Mouse (Mus musculus): ENCODE data around the gene Eps8l1.

The Eps8l1 gene

GRCm38 (mm10) chr7:4478796-4479291, 18.4 kb downstream of the Eps8l1 start:
- no peak for DNase-seq

DNA sequence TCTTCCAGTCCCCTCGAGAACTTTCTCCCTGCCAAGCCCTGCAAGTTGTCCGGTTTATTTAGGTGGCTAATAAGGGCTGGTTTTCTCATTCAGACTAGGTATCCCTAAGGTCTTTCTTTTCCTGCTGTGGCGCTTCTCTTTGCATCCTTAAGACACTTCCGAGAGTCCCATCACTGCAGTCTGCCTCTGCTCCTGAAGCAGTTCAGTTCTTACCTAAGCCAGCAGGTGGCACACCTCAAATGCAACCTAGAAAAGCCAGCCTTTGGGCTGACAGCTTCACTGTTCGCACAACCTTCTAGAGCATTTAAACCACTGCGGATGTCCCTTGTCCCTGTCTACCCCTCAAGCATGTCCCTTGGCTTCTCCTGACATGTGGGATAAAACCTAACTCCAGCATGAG, 19.2 kb downstream of the Eps8l1 start:
- peak; percentile 54 to 60 for DNase-seq

GRCm38 (mm10) chr7:4482281-4482680, 21.8 kb downstream of the Eps8l1 start:
- DNase-seq: no peak

DNA sequence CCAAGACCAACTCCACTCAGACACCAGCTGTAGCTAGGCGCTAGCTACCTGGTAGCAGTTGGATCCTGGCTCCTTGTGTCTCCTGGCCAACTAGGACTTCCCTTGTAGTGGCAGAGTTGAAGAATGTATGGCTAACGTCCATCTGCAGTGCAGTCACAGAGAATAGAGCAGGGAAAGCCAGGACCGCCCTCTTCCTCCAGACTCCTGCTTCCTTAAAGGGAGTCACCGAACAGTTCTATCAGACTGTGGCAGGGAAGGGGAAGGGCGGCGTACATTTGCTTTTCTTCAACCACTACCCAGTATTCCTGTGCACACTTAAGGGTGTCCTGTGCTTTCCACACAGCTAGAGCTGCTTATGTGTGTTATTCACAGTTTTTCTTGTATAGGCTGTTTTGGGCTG, 30.8 kb downstream of the Eps8l1 start:
- DNase-seq: no peak

DNA sequence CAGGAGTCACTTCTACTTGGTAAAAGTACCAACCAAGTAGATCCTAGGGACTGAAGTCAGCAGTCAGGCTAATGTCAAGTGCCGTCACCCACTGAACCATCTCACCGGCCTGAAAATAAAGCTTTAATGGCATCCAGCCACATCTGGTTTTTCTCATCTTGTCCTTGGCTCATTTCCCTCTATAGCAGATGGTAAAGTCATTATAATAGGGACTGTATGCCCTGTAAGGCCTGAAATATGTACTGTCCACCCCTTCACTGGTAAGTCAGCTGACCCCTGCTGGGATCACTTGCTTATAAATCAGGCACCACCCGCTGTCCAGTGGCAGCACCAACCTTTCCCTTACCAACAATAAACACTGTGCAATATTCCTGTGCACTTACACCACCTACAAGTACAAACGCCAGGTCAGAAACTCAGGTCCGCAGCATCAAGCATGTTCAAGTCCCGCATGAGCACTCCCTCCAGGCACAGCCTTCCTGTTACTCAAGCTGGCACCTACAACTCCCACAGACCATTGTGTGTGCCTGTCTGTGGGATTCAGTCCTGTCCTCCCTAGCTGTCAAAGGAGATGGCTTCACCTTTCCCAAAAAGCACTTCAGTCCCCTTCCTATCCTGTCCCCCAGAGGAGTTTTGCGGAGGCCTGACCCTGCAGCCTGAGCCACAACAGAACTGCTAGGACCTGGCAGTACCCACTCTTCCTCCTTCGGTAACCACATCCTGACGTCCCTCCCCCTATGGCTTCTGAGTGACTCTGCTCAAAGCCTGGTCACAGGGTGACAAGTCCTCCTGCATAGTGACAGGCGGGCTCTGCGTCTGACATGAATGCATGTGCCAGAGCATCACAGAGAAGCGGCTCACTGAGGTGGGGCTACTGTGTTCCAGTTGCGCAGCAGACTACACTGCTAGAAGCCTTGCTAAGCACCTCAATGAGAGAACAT, 32.1 kb downstream of the Eps8l1 start:
- DNase-seq: peak in 1 of 2 experiments; percentile 18

GRCm38 (mm10) chr7:4493991-4494390, 33.5 kb downstream of the Eps8l1 start:
- no peak for DNase-seq

DNA sequence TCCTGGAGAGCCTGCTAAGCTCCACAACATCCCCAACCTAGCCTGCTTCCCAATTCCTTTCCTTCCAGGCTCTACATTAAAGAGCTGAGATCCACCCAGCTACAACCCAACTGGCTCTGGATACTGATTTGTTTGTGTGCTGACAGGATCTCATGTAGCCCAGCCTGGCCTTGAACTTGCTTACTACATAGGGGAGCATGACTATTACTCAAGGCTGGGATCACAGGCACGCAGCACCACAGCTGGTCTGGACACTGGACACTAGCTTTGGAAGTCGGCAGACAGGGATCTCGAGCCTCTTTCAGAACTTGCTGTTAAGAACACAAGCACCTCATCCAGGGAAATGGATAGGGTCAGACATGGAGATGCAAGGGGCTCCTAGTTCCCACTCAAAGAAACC, 36.0 kb downstream of the Eps8l1 start:
- DNase-seq: no peak

GRCm38 (mm10) chr7:4497271-4497903, 36.9 kb downstream of the Eps8l1 start:
- DNase-seq: no peak

- DNase-seq: no peak
These were observed 37.8 kb downstream of the Eps8l1 start for GRCm38 (mm10) chr7:4498251-4498650.

- no peak for DNase-seq
These were observed 38.6 kb downstream of the Eps8l1 start for GRCm38 (mm10) chr7:4499034-4499433.

DNA sequence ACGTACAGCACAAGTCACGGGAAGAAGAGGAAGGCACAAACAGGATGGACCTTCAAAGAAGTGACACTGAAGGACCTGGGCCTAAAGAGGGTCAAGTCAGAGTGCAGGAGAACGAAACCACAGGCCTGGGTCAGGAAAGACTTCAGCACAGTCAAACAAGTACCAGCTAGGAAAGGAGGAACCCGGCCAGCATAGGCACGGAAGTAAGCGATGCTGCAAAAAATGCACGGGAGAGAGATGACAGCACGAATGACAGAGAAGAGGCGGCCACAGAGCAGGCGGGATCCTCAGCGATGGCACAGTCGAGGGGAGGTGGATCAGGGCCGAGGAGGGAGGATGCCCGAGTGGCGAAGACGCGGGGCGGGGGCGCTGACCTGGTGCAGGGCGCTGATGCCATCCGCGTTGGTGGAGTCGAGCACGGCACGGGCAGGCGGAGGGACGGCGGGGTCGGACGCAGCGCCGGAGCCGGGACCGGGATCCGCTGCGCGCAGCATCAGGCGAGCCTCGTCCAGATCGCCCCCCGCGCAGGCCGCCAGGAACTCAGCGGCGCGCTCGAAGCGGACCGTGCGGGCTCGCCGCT, 40.5 kb downstream of the Eps8l1 start:
- DNase-seq: peak; percentile 57 to 67

DNA sequence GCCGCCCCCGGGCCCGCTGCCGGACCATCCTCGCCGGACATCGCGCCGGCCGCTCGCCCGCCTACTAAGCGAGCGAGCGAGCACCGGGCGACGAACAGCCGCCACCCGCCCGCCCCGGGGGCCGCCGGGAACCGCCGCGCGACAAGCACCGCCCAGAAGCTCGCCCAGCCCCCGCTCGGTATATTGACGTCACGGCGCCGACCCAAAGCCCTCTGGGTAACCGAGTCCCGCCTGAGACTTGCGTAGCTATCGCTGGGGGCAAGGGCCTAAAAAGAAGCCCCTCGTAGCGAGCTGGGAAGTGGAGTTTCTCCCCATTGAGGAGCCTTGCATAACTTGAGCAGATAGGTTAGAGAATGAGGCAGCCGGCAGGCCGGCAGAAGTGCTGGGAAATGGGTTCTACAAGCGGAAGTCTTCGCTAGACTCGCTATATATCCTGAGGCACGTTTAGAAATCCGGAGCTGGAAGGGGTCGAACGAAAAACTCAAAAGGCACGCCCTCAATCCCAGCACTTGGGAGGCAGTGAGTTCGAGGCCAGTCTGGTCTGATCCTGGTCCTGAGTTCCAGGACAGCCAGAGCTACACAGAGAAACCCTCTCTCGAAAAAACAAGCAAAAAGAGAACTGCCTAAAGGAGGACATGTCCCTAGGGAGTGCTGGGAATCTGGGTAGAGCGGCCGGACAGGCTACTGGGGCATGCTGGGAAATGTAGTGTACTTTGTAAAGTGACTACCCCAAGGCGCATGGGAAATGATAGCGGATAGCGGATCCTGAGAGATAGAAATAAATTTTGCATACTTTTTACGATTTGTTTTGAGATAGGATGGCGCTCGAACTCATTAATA, 41.3 kb downstream of the Eps8l1 start, which contains the start of gene Ppp1r12c:
Ppp1r12c (minus strand) TSS at position 123 of the 840 bp plus-strand sequence.
- peak; percentile 96 for DNase-seq

- DNase-seq: peak; percentile 39 to 63
These were observed 42.1 kb downstream of the Eps8l1 start for GRCm38 (mm10) chr7:4502421-4503090.

DNA sequence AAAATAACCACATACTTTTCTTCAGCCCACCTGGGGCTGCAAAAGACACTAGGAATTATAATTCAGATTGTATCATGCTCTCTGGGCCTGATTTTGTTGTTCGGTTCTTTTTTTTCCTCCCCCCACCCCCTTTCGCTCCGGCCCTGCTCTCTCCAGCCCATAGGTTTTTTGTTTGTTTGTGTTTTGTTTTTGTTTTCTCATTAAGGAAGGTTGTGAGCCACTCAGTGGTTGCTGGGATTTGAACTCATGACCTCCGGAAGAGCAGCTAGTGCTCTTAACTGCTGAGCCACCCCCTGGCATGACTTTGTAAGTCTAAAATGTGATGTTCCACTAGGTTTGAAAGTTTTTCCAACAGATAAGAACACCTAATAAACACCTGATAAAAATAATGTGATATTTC, 42.6 kb downstream of the Eps8l1 start:
- no peak for DNase-seq

- no peak for DNase-seq
These were observed 43.4 kb downstream of the Eps8l1 start for GRCm38 (mm10) chr7:4503858-4504257.

DNA sequence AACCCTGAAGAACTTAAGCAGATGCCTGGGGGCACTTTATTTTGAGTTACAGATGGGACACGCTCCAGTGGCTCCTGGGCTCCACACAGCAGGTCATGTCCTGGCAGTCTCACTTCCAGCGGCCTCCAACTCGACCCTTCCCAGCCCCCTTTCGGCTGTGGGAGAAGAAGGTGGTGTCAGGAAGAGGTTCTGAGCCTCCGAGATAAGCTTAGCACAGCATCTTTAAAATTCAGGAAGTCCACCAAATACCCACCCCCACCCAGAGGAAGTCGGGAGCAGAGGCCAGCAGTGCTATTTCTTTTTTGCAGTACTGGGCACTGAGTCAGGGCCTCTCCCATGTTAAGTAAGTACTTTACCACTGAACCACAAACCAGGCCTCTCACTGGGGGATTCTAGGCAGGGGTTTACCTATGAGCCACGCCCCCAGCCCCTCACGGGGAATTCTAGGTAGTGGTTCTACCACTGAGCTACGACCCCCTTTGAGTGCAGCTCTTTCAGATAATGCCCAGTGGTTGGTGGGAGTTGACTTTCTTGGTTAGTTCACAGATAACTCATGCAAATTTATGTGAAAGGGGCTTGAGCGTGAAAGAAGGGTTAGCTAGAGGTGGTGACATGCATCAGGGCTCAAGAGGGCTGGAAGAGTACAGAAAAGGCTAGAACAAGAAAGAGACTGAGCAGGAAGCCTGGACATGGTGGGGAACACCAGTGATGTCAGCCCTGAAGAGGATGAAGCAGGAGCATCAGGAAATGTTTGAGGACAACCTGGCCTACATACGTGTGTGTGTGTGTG, 44.4 kb downstream of the Eps8l1 start:
- no peak for DNase-seq

GRCm38 (mm10) chr7:4507220-4507619, 46.7 kb downstream of the Eps8l1 start:
- no peak for DNase-seq

GRCm38 (mm10) chr7:4508062-4508738, 47.7 kb downstream of the Eps8l1 start:
- no peak for DNase-seq

- no peak for DNase-seq
These were observed 48.3 kb downstream of the Eps8l1 start for GRCm38 (mm10) chr7:4508739-4509116.

DNA sequence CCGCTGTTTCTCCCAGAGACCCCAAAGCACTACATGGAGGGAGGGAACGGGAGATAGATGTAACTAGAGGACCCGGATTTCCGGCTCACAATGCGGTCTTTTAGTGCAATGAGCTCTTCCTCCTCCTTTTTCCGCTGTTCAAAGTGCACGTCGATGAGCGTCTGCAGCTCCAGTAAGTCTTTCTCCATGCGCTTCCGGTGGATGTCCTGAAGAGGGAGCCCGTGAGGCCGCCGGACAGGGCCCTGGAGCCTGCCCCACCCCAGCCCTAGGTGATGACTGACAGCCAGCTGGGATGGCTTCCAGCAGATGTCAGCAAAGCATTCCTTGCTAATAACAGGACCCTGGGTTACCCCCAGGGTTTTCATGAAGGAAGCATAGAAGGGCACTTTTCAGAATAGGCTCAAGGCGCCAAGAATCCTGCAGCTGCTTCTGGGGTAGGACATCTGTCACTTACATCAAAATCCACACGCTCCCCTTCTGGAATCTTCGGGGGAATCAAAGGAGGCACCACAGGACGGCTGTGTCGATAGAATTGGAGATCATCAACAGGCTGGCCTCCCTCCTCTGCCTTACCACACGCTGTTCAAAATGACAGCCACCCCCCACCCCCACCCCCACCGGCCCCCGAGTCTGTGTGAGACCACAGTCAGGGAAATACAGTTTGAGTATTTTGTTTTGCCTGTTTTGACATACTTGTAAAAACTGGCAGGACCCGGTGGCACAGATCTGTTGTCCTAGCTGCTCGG, 49.6 kb downstream of the Eps8l1 start:
- peak; percentile 41 to 57 for DNase-seq
